Mouse (Mus musculus) kidney, postnatal 0 days (tissue): ENCODE measurements around the gene Cltb. TPM values are rescaled to one million over a fixed set of nuclear protein-coding genes. Genes with fewer than 3 reads are reported as not detected.

Experiments
- ATAC-seq: fragments of 200-750 bp; cut with Nextera tagmentation; replicated peaks from 2 replicates; pipeline ENCODE4 v1.8.0; 2017; ENCODE audit warnings: low read depth, moderate number of reproducible peaks, moderate TSS enrichment, moderate library complexity; ENCODE audit not compliant: low FRiP score
- DNase-seq: peaks from one replicate; pipeline ENCODE4 v3.0.0-alpha.2; 2016; ENCODE audit warnings: low spot score
- H3K27ac ChIP-seq: fragments of 300-500 bp; sonication (generic); 2 replicates; pipeline ENCODE4 v1.5.1; 2014; ENCODE audit warnings: mild to moderate bottlenecking
- H3K27me3 ChIP-seq: fragments of 300-500 bp; sonication (generic); 2 replicates; pipeline ENCODE4 v1.6.1; 2014; ENCODE audit warnings: low read length, mixed read lengths; ENCODE audit not compliant: insufficient read depth
- H3K36me3 ChIP-seq: fragments of 300-500 bp; sonication (generic); 2 replicates; pipeline ENCODE4 v1.6.1; 2014; ENCODE audit warnings: low read length, mixed read lengths; ENCODE audit not compliant: insufficient read depth
- H3K4me1 ChIP-seq: fragments of 300-500 bp; sonication (generic); replicated peaks from 2 replicates; pipeline ENCODE4 v1.6.1; 2014; ENCODE audit warnings: antibody characterized with exemption, low read length, mixed read lengths; ENCODE audit not compliant: insufficient read depth
- H3K4me2 ChIP-seq: fragments of 300-500 bp; sonication (generic); 2 replicates; pipeline ENCODE4 v1.6.1; 2014; ENCODE audit warnings: mild to moderate bottlenecking, low read length, moderate library complexity, mixed read lengths
- H3K4me3 ChIP-seq: fragments of 300-500 bp; sonication (generic); replicated peaks from 2 replicates; pipeline ENCODE4 v1.5.1; 2014; ENCODE audit warnings: low read depth, low read length
- H3K9ac ChIP-seq: fragments of 300-500 bp; sonication (generic); 2 replicates; pipeline ENCODE4 v1.6.1; 2014; ENCODE audit warnings: low read depth, low read length
- H3K9me3 ChIP-seq: fragments of 300-500 bp; sonication (generic); replicated peaks from 2 replicates; pipeline ENCODE4 v1.6.1; 2016; ENCODE audit warnings: low read length, inconsistent platforms, mixed read lengths
- CTCF ChIP-seq: IDR thresholded peaks from 2 replicates; pipeline ENCODE4 v1.5.1; 2016; ENCODE audit warnings: antibody characterized with exemption, low read depth, mild to moderate bottlenecking, moderate library complexity
- WGBS: fragments of 180-500 bp; shearing (Covaris S2); extraction: QIAGEN DNeasy Blood & Tissue Kit; methylation state at CpG from one replicate; pipeline ENCODE4 v1.1.7; 2014; 5-methylcytosine and 5-hydroxymethylcytosine counted together
- polyA plus RNA-seq: library from polyadenylated mRNA; unstranded; fragments of >200 nt; fragmentation: Nextera tagmentation; extraction: Ambion mirVana; gene quantifications from 2 replicates; pipeline ENCODE4 v1.2.1, GENCODE M21; 2015

The Cltb gene
- polyA plus RNA-seq, 1 experiment from 2014 or later, result 68.7 TPM

GRCm38 (mm10) chr13:54577652-54578507, 33.3 kb downstream of the Cltb start:
- H3K27me3 ChIP-seq, result no peaks in the 10 kb centered on the region
- H3K9ac ChIP-seq, result no peak overlapping the region
- no peaks in the 10 kb centered on the region for H3K9me3 ChIP-seq
- no peak for TF ChIP-seq CTCF
- ATAC-seq, result no peak
- WGBS, result 87% methylated on average over 21 of the region's 21 CpGs
- H3K4me2 ChIP-seq, result no peak overlapping the region
- peaks cover 12% of the 10 kb centered on the region; the same call in 1 of the 2 replicates for H3K4me1 ChIP-seq
- H3K27ac ChIP-seq, result no peak overlapping the region
- peaks cover 43% of the 10 kb centered on the region for H3K36me3 ChIP-seq
- no peak for DNase-seq
- no peak overlapping the region for H3K4me3 ChIP-seq

GRCm38 (mm10) chr13:54575489-54575888, 35.7 kb downstream of the Cltb start:
- H3K4me3 ChIP-seq, result peak overlapping the region; percentile 97
- H3K4me2 ChIP-seq, result peak overlapping the region; percentile 93
- ATAC-seq, result peak; percentile 18; the same call in 1 of the 2 replicates
- H3K9me3 ChIP-seq, result no peaks in the 10 kb centered on the region
- TF ChIP-seq CTCF, result no peak
- under 1% methylated on average over 19 of the region's 19 CpGs for WGBS
- no peak for DNase-seq
- peak overlapping the region; percentile 91 for H3K9ac ChIP-seq
- H3K36me3 ChIP-seq, result peaks cover 24% of the 10 kb centered on the region
- no peaks in the 10 kb centered on the region for H3K27me3 ChIP-seq
- peak overlapping the region; percentile 82 for H3K27ac ChIP-seq
- H3K4me1 ChIP-seq, result peaks cover 12% of the 10 kb centered on the region; the same call in 1 of the 2 replicates

GRCm38 (mm10) chr13:54574854-54575481, 36.2 kb downstream of the Cltb start, which contains the start of gene Arl10:
Arl10 (plus strand) TSS chr13:54575015.
- DNase-seq (peak; percentile 84), ATAC-seq (peak; percentile 86)

GRCm38 (mm10) chr13:54572621-54573020, 38.5 kb downstream of the Cltb start:
- Histone ChIP-seq H3K4me2 (no peak overlapping the region), H3K4me1 (peaks cover 12% of the 10 kb centered on the region; the same call in 1 of the 2 replicates), H3K9me3 (no peaks in the 10 kb centered on the region), H3K27ac (no peak overlapping the region), H3K9ac (no peak overlapping the region), H3K36me3 (0 out of 2 replicates have a peak, but pooled peaks cover 3% of the 10 kb centered on the region), H3K27me3 (no peaks in the 10 kb centered on the region), H3K4me3 (no peak overlapping the region)
- WGBS, result 80% methylated on average over 4 of the region's 4 CpGs
- DNase-seq (no peak), ATAC-seq (no peak)
- no peak for TF ChIP-seq CTCF

More at GRCm38 (mm10) chr13:54574854-54575481, 36.2 kb downstream of the Cltb start, which contains the start of gene Arl10:
- H3K4me1 ChIP-seq, result peaks cover 12% of the 10 kb centered on the region; the same call in 1 of the 2 replicates
- peak within 1 kb of the TSS; percentile 91 for H3K9ac ChIP-seq
- peak within 1 kb of the TSS; percentile 93 for H3K4me2 ChIP-seq
- H3K4me3 ChIP-seq, result peak within 1 kb of the TSS; percentile 97
- no peaks in the 10 kb centered on the region for H3K9me3 ChIP-seq
- peak within 1 kb of the TSS; percentile 82 for H3K27ac ChIP-seq
- WGBS, result under 1% methylated on average over 54 of the region's 55 CpGs
- TF ChIP-seq CTCF, result 0 out of 2 replicates have a peak, but pooled peaks have one; percentile 14
- H3K36me3 ChIP-seq, result peaks cover 19% of the 10 kb centered on the region; the same call in 1 of the 2 replicates
- no peaks in the 10 kb centered on the region for H3K27me3 ChIP-seq

- Histone ChIP-seq H3K27ac (no peak overlapping the region), H3K4me1 (peaks cover 11% of the 10 kb centered on the region; the same call in 1 of the 2 replicates), H3K4me3 (no peak overlapping the region), H3K9me3 (no peaks in the 10 kb centered on the region), H3K27me3 (no peaks in the 10 kb centered on the region), H3K36me3 (no peaks in the 10 kb centered on the region), H3K4me2 (no peak overlapping the region), H3K9ac (no peak overlapping the region)
- 54% methylated on average over 2 of the region's 2 CpGs for WGBS
- DNase-seq (no peak), ATAC-seq (no peak)
- TF ChIP-seq CTCF, result no peak
Measured at GRCm38 (mm10) chr13:54571637-54572036, 39.5 kb downstream of the Cltb start.

- H3K4me2 ChIP-seq, result no peak overlapping the region
- no peak overlapping the region for H3K4me3 ChIP-seq
- WGBS, result 74% methylated on average over 4 of the region's 4 CpGs
- H3K36me3 ChIP-seq, result no peaks in the 10 kb centered on the region
- no peak for TF ChIP-seq CTCF
- no peak overlapping the region for H3K9ac ChIP-seq
- no peak overlapping the region for H3K27ac ChIP-seq
- ATAC-seq (no peak), DNase-seq (no peak)
- peaks cover 3% of the 10 kb centered on the region; the same call in 1 of the 2 replicates for H3K4me1 ChIP-seq
- H3K9me3 ChIP-seq, result no peaks in the 10 kb centered on the region
- no peaks in the 10 kb centered on the region for H3K27me3 ChIP-seq
Measured at GRCm38 (mm10) chr13:54570736-54571135, 40.4 kb downstream of the Cltb start.
